Mouse (Mus musculus) heart, postnatal 0 days (tissue): ENCODE data around the gene Mid1. TPM values are rescaled to one million over a fixed set of nuclear protein-coding genes. Genes with fewer than 3 reads are reported as not detected.
"Not testable (repeated sequence)": the region's sequence is repeated elsewhere in the genome, so short reads cannot be mapped to it uniquely, and the experiment has no call there.

Experiments used
- ATAC-seq: fragments of 200-750 bp; cut with Nextera tagmentation; 2 replicates; pipeline ENCODE4 v1.8.0; 2017; ENCODE audit warnings: low read depth, moderate number of reproducible peaks, moderate library complexity; ENCODE audit not compliant: insufficient read depth
- DNase-seq: peaks from one replicate; pipeline ENCODE4 v3.0.0-alpha.2; 2016; ENCODE audit warnings: low spot score
- H3K27ac ChIP-seq: fragments of 300-500 bp; sonication (generic); 2 replicates; pipeline ENCODE4 v1.5.1; 2014; ENCODE audit warnings: low read depth, mild to moderate bottlenecking
- H3K27me3 ChIP-seq: fragments of 300-500 bp; sonication (generic); 2 replicates; pipeline ENCODE4 v1.6.1; 2014; ENCODE audit warnings: low read length, mixed read lengths; ENCODE audit not compliant: control insufficient read depth, insufficient read depth
- H3K36me3 ChIP-seq: fragments of 300-500 bp; sonication (generic); replicated peaks from 2 replicates; pipeline ENCODE4 v1.6.1; 2014; ENCODE audit warnings: low read length, mixed read lengths; ENCODE audit not compliant: control insufficient read depth, insufficient read depth
- H3K4me1 ChIP-seq: fragments of 300-500 bp; sonication (generic); 2 replicates; pipeline ENCODE4 v1.6.1; 2014; ENCODE audit warnings: antibody characterized with exemption; ENCODE audit not compliant: control insufficient read depth, insufficient read depth
- H3K4me2 ChIP-seq: fragments of 300-500 bp; sonication (generic); 2 replicates; pipeline ENCODE4 v1.6.1; 2014; ENCODE audit warnings: low read depth, mild to moderate bottlenecking, low read length, moderate library complexity
- H3K4me3 ChIP-seq: fragments of 300-500 bp; sonication (generic); 2 replicates; pipeline ENCODE4 v1.5.1; 2014; ENCODE audit warnings: low read depth, low read length
- H3K9ac ChIP-seq: fragments of 300-500 bp; sonication (generic); replicated peaks from 2 replicates; pipeline ENCODE4 v1.6.1; 2014; ENCODE audit warnings: low read depth, low read length, mixed read lengths
- H3K9me3 ChIP-seq: fragments of 300-500 bp; sonication (generic); replicated peaks from 2 replicates; pipeline ENCODE4 v1.6.1; 2016; ENCODE audit warnings: low read length; ENCODE audit not compliant: control insufficient read depth
- WGBS: fragments of 180-500 bp; shearing (Covaris S2); extraction: QIAGEN DNeasy Blood & Tissue Kit; methylation state at CpG from one replicate; pipeline ENCODE4 v1.1.7; 2014; 5-methylcytosine and 5-hydroxymethylcytosine counted together
- polyA plus RNA-seq: library from polyadenylated mRNA; unstranded; fragments of >200 nt; fragmentation: Nextera tagmentation; extraction: Ambion mirVana; gene quantifications from 2 replicates; pipeline ENCODE4 v1.2.1, GENCODE M21; 2015
- total RNA-seq: library from RNA; depleted of rRNA; stranded (reverse); fragments of >200 nt; gene quantifications from 2 replicates; pipeline ENCODE4 v1.2.3, GENCODE M21; 2014; ENCODE audit warnings: low replicate concordance

Gene Mid1
- total and polyA plus RNA-seq, 2 experiments from 2014 or later: 2.8 to 10.6 TPM

DNA sequence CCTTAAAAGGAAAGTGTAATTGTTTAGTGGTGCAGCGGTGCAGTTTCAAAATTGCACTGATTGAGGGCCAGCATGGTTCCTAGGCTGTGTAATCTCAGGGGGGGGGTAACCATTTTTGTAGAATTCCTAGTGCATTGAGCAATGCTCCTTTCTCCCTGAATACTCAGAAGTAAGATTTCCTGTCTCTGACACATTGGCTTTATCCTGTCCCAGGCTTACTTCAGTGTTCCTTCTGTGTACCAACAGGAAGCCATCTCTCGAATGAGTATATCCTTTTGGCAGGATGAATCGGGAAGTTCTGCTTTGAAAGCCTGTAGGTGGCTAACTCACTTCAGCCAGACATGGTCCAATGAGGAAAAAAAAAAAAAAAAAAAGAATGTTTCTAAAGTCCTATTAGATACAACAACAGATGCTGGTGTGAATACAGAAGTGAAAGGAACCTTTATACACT, 290.7 kb downstream of the Mid1 start:
- 48% methylated on average over 3 of the region's 3 CpGs for WGBS
- not testable (repeated sequence) for H3K27me3 ChIP-seq, H3K4me1 ChIP-seq, H3K4me2 ChIP-seq, H3K9ac ChIP-seq, H3K9me3 ChIP-seq, H3K36me3 ChIP-seq, H3K4me3 ChIP-seq
- ATAC-seq (peak; percentile 15; the same call in 1 of the 2 replicates), DNase-seq (peak; percentile 60)
- peak overlapping the region; percentile 10; the same call in 1 of the 2 replicates for H3K27ac ChIP-seq

DNA sequence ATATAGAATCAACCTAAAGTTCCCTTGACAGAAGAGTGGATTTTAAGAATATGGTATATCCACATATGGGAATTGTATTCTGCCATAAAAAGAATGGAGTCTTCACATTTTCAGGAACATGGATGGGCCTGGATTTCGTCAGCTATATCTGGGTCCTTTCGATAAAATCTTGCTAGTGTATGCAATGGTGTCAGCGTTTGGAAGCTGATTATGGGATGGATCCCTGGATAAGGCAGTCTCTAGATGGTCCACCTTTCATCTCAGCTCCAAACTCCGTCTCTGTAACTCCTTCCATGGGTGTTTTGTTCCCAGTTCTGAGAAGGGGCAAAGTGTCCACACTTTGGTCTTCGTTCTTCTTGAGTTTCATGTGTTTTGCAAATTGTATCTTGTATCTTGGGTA, 291.3 kb downstream of the Mid1 start:
- H3K9ac ChIP-seq, H3K27ac ChIP-seq, H3K4me2 ChIP-seq, H3K9me3 ChIP-seq, ATAC-seq, H3K27me3 ChIP-seq, H3K4me1 ChIP-seq, DNase-seq, H3K4me3 ChIP-seq, H3K36me3 ChIP-seq: not testable (repeated sequence)
- 69% methylated on average over 5 of the region's 5 CpGs for WGBS

DNA sequence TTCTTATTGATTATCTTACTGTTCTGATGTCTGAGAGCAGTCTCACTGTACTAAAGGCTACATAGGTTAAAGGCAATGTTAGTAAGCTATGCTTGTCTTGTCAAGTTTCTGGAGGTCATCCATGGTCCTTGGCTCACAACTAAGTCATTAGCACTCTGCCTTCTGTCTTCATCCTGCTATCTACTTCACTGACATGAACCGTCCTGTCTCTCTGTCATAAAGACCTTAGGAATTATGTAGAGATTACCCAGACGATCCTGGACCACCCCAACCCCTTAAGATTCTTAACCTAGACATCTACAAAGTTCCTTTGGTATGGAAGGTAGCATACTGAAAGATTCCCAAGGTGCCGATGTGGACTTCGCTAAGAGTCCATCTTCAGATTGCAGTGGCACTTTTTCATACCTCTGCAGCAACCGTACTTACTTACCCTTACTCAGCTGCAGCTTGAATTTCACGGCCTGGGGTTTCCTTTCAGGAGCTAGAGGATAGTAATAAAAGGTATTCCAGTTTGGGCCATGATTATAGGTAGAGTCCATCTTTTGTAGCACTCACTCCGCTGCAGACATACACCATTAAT, 292.9 kb downstream of the Mid1 start:
- peak; percentile 13 for DNase-seq
- not testable (repeated sequence) for ATAC-seq, H3K4me3 ChIP-seq, H3K36me3 ChIP-seq, H3K4me1 ChIP-seq, H3K9me3 ChIP-seq, H3K4me2 ChIP-seq, H3K9ac ChIP-seq
- Histone ChIP-seq H3K27me3 (peaks cover 24% of the 10 kb centered on the region; the same call in 1 of the 2 replicates), H3K27ac (peak overlapping the region; percentile 59)
- WGBS: 76% methylated on average over 7 of the region's 7 CpGs

DNA sequence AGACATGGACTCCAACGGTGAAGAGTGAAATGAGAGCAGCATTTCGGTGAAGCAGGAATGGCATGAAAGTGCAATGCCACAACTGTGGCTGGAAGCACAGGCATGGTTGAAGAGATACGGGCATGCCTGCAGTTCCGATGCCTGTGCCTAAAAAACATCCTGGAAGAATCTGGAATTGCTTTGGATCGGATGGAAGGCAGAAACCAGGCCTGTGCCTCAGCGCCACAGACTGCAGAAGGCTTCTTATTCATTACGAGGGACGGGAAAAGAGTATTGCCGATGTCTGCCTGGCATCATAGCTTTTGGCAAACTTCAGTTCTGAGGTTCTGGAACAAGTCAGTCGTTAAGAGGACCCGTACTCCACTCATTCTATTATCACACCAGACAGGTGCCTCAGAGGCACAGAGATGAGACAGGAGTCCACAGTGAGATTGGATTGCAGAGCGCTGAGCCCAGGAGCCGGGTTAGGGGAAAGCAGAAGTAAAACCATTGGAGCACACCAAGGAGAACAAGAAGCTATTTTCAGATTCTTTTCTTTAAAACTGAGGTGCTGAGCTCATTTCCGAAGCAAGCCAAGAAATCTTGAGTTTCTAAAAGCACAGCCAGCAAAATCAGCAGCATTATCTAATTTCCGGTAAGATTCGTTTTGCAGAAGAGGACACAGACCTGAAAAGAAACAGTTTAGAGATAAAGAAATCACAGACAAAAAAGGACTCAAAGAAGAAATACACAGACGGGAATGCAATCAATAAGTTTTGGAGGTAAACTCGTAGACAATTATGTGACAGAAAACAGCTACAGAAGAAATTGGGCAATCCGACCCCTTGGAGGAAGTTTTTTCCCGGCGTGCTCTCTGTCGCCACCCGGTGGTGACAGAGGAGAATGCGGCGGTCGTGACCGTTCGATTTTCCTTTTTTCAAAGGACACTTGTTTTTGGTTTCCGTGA, 293.7 kb downstream of the Mid1 start:
- H3K27ac ChIP-seq: peak overlapping the region; percentile 59

DNA sequence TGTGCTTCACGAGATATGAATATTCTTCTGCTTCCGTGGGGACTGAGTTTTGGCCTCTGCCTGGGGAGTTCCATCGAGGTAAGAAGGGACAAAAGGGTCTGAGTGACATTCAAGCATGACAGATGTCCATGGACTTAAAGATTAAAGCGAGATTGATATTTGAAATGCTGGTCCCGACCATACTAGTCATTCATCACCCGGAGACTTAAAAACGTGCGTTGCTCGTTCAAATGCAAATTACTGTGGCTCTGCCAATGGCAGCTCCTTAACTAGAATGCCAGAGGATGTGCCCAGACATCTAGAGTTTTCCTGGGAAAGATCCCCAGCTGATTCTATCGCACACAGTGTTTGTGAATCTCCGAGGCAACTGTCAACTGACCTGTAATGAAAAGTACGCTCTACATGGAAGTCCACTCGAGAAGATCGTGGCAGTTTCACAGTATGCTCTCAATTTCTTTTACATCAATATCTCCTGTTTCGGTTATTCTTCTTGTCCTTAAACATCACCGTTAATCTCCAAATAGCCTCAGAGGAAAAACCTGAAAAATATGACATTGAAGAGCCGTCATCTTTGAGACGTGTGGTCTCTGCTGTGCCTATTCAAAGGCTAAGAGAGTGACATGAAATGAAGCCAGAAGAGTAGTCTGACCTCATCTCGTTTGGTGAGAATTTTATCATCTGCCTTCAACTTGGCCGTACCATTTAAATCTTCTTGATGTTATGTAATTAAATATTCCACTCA, 294.6 kb downstream of the Mid1 start:
- Histone ChIP-seq H3K4me3 (peak overlapping the region; percentile 29; the same call in 1 of the 2 replicates), H3K4me2 (peak overlapping the region; percentile 38), H3K27me3 (peaks cover 38% of the 10 kb centered on the region; the same call in 1 of the 2 replicates)
- not testable (repeated sequence) for H3K9ac ChIP-seq, DNase-seq, H3K4me1 ChIP-seq, ATAC-seq, H3K9me3 ChIP-seq, H3K36me3 ChIP-seq, H3K27ac ChIP-seq
- WGBS: 64% methylated on average over 20 of the region's 20 CpGs

More for the DNA sequence above, 293.7 kb downstream of the Mid1 start:
- H3K4me1 ChIP-seq, H3K36me3 ChIP-seq, H3K9me3 ChIP-seq, ATAC-seq, H3K9ac ChIP-seq: not testable (repeated sequence)
- H3K27me3 ChIP-seq: peaks cover 31% of the 10 kb centered on the region; the same call in 1 of the 2 replicates
- H3K4me3 ChIP-seq: peak overlapping the region; percentile 29
- WGBS: 48% methylated on average over 29 of the region's 29 CpGs
- DNase-seq: peak; percentile 70
- peak overlapping the region; percentile 38 for H3K4me2 ChIP-seq

DNA sequence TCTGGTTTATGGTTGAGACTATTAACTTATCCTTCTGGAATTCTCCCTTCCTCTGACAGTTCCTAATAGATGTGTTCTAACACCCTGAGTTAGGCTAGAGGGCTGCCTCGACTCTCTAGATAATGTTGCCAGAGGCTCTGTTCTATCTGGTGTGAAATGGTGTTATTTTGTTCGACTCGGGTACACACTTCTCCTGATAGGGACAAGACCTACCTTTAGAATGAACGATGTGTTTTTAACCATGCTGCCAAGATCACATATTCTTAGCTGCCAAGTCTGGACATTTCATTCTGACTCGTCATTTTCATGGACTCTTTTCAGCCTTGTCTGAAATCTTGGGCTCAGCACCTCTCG, 295.2 kb downstream of the Mid1 start:
- not testable (repeated sequence) for H3K4me3 ChIP-seq, H3K9ac ChIP-seq, H3K4me2 ChIP-seq, H3K9me3 ChIP-seq, H3K27ac ChIP-seq, H3K4me1 ChIP-seq, ATAC-seq
- Histone ChIP-seq H3K27me3 (peaks cover 38% of the 10 kb centered on the region; the same call in 1 of the 2 replicates), H3K36me3 (peaks cover 10% of the 10 kb centered on the region)
- peak; percentile 16 for DNase-seq
- 44% methylated on average over 6 of the region's 6 CpGs for WGBS
